Mouse (Mus musculus) brain, embryonic 14.5 days (tissue): ENCODE results near the gene Coq5.

Experiments used
- CTCF ChIP-seq: fragments of 200-500 bp; IDR thresholded peaks from 2 replicates; pipeline ENCODE4 v1.5.1; 2012; ENCODE audit warnings: inconsistent platforms, mild to moderate bottlenecking, moderate library complexity, borderline replicate concordance; ENCODE audit not compliant: insufficient read depth, insufficient read length; ENCODE audit errors: extremely low read depth
- POLR2A ChIP-seq: fragments of 200-500 bp; IDR thresholded peaks from 2 replicates; pipeline ENCODE4 v1.6.1; 2012; ENCODE audit warnings: mild to moderate bottlenecking, inconsistent platforms, borderline replicate concordance; ENCODE audit not compliant: poor library complexity, insufficient read depth, insufficient read length, severe bottlenecking; ENCODE audit errors: extremely low read depth

GRCm38 (mm10) chr5:115261141-115261540 is 18.3 kb upstream of the Coq5 start:
- TF ChIP-seq CTCF: no peak
- TF ChIP-seq POLR2A: no peak
